Mouse (Mus musculus) lung, postnatal 0 days (tissue): ENCODE data around the gene Rpsa.

Experiments
- CTCF ChIP-seq: IDR thresholded peaks from 2 replicates; pipeline ENCODE4 v1.5.1; 2016; ENCODE audit warnings: antibody characterized with exemption, mild to moderate bottlenecking
- EP300 ChIP-seq: IDR thresholded peaks from 2 replicates; pipeline ENCODE4 v1.6.1; 2016; ENCODE audit warnings: antibody characterized with exemption, mild to moderate bottlenecking, control low read depth

GRCm38 (mm10) chr9:120133755-120134475 lies 6.4 kb downstream of the Rpsa start:
- TF ChIP-seq CTCF (no peak), EP300 (no peak)
